Mouse (Mus musculus) cortical plate, adult 2 months (tissue): ENCODE data around the gene Ctsd. TPM values are rescaled to one million over a fixed set of nuclear protein-coding genes. Genes with fewer than 3 reads are reported as not detected.

Experiments
- H3K27ac ChIP-seq: fragments of 200-500 bp; 2 replicates; pipeline ENCODE4 v1.5.1; 2012; ENCODE audit warnings: low read length, control low read depth, inconsistent platforms; ENCODE audit not compliant: insufficient read depth
- H3K4me1 ChIP-seq: fragments of 200-500 bp; 2 replicates; pipeline ENCODE4 v1.6.1; 2011; ENCODE audit warnings: low read length; ENCODE audit not compliant: control insufficient read depth, insufficient read depth
- H3K4me3 ChIP-seq: fragments of 200-500 bp; 2 replicates; pipeline ENCODE4 v1.5.1; 2011; ENCODE audit warnings: mild to moderate bottlenecking, low read length, control low read depth; ENCODE audit not compliant: insufficient read depth
- CTCF ChIP-seq: fragments of 200-500 bp; IDR thresholded peaks from 2 replicates; pipeline ENCODE4 v1.5.1; 2011; ENCODE audit warnings: mild to moderate bottlenecking, control low read depth, low read length; ENCODE audit not compliant: insufficient read depth; ENCODE audit errors: extremely low read depth
- POLR2A ChIP-seq: fragments of 200-500 bp; IDR thresholded peaks from 2 replicates; pipeline ENCODE4 v1.6.1; 2011; ENCODE audit warnings: mild to moderate bottlenecking, low read length, control low read depth; ENCODE audit not compliant: insufficient read depth; ENCODE audit errors: extremely low read depth
- polyA plus RNA-seq: library from polyadenylated mRNA; depleted of rRNA; stranded (reverse); fragments of >200 nt; gene quantifications from 2 replicates; pipeline ENCODE4 v1.2.3, GENCODE M21; 2012; rRNA removed

Ctsd gene
- 421 and 455 TPM in 2 replicates for polyA plus RNA-seq

DNA sequence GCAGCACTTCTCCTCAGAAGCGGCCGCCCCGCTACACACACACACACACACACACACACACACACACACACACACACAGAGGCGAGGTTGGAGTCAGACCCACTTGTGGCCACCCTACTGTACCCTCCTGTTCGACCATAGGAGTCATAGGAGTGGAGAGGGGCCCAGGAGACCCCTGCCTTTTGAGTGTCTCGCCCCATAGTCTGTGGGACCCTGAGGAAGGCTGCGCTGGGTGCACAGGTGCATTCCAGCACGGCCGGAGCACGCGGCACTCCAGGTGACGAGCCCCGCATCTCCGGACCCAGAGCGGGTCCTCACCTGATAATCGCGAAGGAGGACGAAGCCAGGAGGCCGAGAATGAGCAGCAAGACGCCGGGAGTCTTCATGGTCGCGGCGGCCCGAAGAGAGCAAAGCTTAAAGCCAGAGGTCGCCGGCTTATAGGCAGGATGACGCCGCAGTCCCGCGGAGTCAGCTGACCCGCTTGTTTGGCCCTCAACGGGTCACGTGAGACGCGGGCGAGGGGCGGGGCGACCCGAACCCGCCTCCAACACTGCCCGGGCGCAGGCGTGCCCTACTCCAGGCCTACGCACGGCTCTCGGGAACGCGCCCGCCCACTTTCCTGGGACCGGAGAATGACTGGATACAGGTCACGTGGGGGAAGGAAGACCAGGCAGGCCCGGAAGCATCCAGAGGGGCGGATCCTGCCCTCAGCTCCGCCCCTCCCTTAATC is at the start of gene Ctsd:
Gene Ctsd, minus strand, starts transcription at position 620 of the 730 bp plus-strand sequence.
- Histone ChIP-seq H3K4me1 (peaks cover 6% of the 10 kb centered on the region), H3K27ac (peak within 1 kb of the TSS; percentile 86), H3K4me3 (peak within 1 kb of the TSS; percentile 86)
- TF ChIP-seq CTCF, result no peak
- TF ChIP-seq POLR2A, result peak; percentile 76

DNA sequence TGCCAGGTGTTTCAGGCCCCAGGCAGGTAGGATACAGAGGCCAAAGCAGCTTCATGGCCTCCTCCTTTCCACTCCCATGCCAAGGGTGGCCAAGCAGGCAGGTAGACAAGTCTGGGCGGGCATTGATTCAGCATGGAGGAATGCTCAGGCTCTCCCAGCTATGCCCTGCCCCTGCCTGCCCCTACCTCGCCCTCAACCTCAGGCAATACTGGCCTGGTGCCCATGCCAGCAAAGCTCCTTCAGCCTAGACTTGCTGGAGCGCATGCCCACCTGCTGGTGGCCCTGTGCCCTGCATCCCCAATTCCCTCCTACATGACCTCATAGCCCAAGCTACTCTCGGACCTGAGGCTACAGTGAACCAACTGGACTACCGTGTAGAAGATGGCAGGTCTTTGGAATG is 49.5 kb upstream of the Ctsd start:
- H3K4me3 ChIP-seq, result no peak overlapping the region
- TF ChIP-seq CTCF (no peak), POLR2A (no peak)
- no peaks in the 10 kb centered on the region for H3K4me1 ChIP-seq
- H3K27ac ChIP-seq, result no peak overlapping the region

DNA sequence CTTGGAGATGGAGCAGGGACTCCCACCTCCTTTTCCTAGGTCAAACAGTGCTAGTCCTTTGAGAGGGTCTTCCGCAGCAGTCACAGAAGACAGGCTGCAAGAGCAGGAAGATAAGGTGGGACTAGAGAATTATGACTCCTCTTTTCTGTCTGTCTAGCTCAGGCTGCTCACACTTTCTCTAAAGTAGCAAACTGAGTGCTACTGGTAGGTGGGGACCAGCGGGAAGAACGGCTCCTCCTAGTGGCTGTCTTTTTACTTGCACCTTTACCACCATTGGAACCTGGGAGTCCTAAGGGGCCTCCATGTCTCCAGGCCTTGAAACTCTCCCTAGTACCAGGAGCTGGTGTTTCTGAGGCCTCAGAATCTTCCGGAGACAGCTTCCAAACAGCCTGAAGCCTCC is 47.7 kb upstream of the Ctsd start:
- no peak for TF ChIP-seq POLR2A
- peak; percentile 80 for TF ChIP-seq CTCF
- H3K27ac ChIP-seq, result no peak overlapping the region

DNA sequence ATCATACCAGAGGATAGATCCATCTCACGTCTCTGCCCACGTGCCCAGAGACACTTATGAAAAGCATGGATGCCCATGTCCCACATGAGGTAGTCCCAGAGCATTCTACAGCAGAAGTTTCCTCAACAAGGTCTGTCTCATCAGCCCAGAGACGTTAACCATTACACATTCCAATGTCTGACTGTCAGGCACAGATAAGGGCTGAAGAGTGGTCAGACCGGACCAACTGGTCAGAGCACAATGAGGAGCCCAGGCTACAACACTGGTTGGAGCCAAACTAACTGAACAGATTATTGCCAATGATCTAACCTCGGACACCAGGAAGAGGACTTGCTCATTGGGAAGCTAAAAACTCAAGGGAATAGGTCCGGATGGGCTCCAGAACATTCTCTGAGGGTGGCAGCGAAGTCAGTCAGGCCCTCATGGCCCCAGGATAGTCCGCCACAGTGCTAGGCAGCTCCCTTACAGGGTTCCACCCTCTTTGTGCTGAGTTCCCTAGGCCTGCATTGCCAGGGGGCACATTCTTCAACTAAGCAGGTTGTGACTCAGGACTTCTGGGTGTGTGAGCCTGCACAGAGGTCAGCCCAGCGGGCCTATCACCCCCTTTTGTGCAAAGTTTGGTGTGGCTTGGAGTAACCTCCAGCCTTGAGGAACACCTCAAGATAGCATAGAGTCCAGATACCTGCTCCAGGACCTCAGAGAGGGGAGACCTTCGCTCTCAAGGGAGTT is 46.5 kb upstream of the Ctsd start, which contains the start of gene Syt8:
Gene Syt8, plus strand, starts transcription at position 714 of the 729 bp plus-strand sequence.
- no peaks in the 10 kb centered on the region; the same call in 1 of the 2 replicates for H3K4me1 ChIP-seq
- TF ChIP-seq CTCF, result no peak
- no peak for TF ChIP-seq POLR2A

More for the DNA sequence above, 47.7 kb upstream of the Ctsd start:
- Histone ChIP-seq H3K4me1 (no peaks in the 10 kb centered on the region), H3K4me3 (no peak overlapping the region)

DNA sequence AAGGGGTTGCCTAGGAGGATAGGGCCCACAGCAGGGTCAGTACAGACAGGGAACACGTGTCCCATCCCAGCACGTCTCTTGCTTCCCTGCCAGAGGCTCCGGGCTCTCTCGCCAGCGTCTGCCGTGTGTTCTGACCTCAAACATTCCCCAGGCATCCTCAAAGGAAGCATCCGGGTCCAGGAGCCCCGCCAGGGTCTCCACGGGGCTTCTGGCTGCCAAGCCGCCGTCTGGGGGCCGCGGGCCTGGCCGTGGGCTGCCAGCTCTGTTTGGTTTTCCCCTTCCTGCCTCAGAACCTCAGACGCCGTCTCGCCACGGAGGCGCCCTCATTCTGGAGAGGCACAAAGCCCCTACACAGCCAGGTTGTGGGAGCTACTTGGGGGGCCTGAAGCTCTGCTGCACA is 45.8 kb upstream of the Ctsd start:
- Histone ChIP-seq H3K4me1 (no peaks in the 10 kb centered on the region; the same call in 1 of the 2 replicates), H3K4me3 (no peak overlapping the region), H3K27ac (no peak overlapping the region)
- TF ChIP-seq POLR2A, result no peak
- no peak for TF ChIP-seq CTCF

More for the DNA sequence above, 46.5 kb upstream of the Ctsd start, which contains the start of gene Syt8:
- H3K27ac ChIP-seq, result no peak within 1 kb of the TSS
- H3K4me3 ChIP-seq, result no peak within 1 kb of the TSS

DNA sequence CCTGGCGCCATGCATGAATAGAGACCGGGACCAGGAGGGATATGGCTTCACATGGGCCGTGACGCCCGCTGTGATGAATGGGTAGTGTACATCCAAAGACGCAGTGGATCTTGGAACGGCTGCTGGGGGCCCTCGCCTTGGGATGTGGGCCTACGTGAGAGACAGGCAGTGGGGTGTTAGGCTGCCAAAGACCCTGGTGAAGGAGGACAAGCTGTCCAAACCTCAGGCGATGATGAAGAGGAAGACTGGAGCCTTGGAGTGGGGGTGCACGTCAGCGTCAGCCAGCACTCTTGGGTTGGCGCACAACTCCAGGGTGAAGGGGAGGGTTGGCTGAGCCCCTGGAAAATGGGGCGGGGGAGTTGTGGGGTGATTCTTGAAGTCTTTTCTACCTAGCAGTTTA is 43.3 kb upstream of the Ctsd start:
- Histone ChIP-seq H3K27ac (no peak overlapping the region), H3K4me3 (no peak overlapping the region), H3K4me1 (no peaks in the 10 kb centered on the region; the same call in 1 of the 2 replicates)
- TF ChIP-seq POLR2A (no peak), CTCF (no peak)

DNA sequence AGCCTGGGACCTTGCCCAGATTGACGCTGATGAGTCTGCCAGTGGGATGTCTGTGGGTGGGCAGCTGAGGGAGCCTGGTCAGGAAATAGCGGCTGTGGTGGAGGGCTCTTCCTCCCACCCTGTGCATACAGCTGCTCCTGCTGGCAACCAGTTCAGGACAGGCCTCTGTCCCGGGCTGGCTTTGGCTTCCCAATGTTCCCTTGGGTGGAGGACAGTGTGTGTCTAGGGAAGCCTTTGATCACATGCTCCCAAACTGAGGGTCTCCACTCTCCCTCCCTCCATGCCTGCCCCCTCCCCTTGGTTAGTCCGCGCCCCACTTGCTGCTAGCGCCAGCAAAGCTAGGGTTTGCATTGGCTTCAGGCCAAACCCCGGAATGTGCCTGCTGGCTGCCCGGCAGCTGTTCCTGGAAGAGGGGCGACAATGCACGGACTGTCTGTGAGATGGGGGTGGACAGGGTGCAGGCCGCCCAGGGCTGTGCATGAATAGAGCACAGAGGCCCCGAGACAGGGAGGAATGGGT is 42.4 kb upstream of the Ctsd start:
- no peak for TF ChIP-seq CTCF
- TF ChIP-seq POLR2A, result no peak
- H3K4me1 ChIP-seq, result no peaks in the 10 kb centered on the region; the same call in 1 of the 2 replicates
- no peak overlapping the region for H3K27ac ChIP-seq
- no peak overlapping the region for H3K4me3 ChIP-seq

DNA sequence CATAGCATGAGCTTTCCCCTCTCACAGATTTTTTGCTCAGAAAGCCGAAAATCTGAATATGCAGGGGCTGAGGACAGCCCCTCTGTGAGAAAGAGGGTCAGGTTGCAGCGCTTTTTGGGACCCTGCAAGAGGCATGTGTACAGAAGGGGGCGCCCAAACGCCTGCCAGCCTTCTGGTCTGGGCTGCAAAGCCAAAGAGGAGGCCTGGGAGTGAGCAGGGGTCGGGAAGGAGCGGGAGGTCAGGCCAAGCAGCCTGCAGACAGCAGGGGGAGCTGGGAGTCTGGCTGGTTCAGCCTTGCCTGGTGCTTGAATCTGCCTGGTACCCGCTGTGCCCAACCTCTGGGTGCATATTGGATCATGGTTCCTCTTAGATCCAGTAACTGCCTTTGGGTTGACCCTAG is 40.4 kb upstream of the Ctsd start:
- no peak overlapping the region for H3K4me3 ChIP-seq
- no peaks in the 10 kb centered on the region; the same call in 1 of the 2 replicates for H3K4me1 ChIP-seq
- no peak overlapping the region for H3K27ac ChIP-seq
- TF ChIP-seq CTCF (0 out of 2 replicates have a peak, but pooled peaks have one; percentile 14), POLR2A (no peak)

DNA sequence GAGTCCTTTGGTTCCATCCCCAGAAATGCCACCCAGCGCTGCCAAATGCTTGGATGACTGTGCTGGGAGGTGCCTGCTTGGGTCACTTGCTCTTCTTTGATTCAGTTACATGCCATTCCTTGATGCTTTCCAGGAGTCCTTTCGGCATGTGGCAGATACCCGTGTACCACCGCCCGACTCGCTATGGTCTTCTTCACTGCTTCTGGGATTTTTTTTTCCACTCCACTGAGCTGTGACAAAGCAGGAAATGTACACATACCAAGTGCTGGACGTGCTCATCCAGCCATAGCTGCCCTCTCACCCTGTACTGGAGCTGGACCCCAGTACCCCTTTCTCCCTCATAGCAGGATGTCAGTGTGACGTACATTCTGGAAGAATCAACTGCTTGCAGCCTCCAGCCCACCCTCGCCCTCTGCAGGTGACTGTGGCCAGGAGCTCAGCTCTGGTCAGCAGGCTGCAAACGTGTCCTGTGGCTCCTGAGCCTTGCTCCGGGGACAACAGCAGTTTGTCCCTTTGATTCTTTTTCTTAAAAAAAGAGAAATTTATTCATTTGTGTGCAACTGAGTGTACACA is 37.9 kb upstream of the Ctsd start:
- H3K4me3 ChIP-seq, result no peak overlapping the region
- TF ChIP-seq POLR2A (no peak), CTCF (peak; percentile 34; the same call in 1 of the 2 replicates)
- H3K27ac ChIP-seq, result no peak overlapping the region
- H3K4me1 ChIP-seq, result no peaks in the 10 kb centered on the region; the same call in 1 of the 2 replicates
